Mouse (Mus musculus) embryonic facial prominence, embryonic 12.5 days (tissue): ENCODE results near the gene Cyb561d2. TPM values are rescaled to one million over a fixed set of nuclear protein-coding genes. Genes with fewer than 3 reads are reported as not detected.

ENCODE experiments used
- ATAC-seq: fragments of 200-750 bp; cut with Nextera tagmentation; 2 replicates; pipeline ENCODE4 v1.8.0; 2017; ENCODE audit not compliant: insufficient number of reproducible peaks, insufficient read depth, low FRiP score, low TSS enrichment
- H3K27ac ChIP-seq: fragments of 300-500 bp; sonication (generic); 2 replicates; pipeline ENCODE4 v1.5.1; 2016; ENCODE audit warnings: mild to moderate bottlenecking
- H3K27me3 ChIP-seq: fragments of 300-500 bp; sonication (generic); 2 replicates; pipeline ENCODE4 v1.6.1; 2016; ENCODE audit warnings: mild to moderate bottlenecking, moderate library complexity
- H3K36me3 ChIP-seq: fragments of 300-500 bp; sonication (generic); 2 replicates; pipeline ENCODE4 v1.6.1; 2016; ENCODE audit warnings: mild to moderate bottlenecking
- H3K4me1 ChIP-seq: fragments of 300-500 bp; sonication (generic); 2 replicates; pipeline ENCODE4 v1.6.1; 2016
- H3K4me2 ChIP-seq: fragments of 300-500 bp; sonication (generic); replicated peaks from 2 replicates; pipeline ENCODE4 v1.6.1; 2016; ENCODE audit warnings: mild to moderate bottlenecking, moderate library complexity
- H3K4me3 ChIP-seq: fragments of 300-500 bp; sonication (generic); 2 replicates; pipeline ENCODE4 v1.5.1; 2016; ENCODE audit warnings: mild to moderate bottlenecking
- H3K9ac ChIP-seq: fragments of 300-500 bp; sonication (generic); 2 replicates; pipeline ENCODE4 v1.6.1; 2016; ENCODE audit warnings: mild to moderate bottlenecking, moderate library complexity
- H3K9me3 ChIP-seq: fragments of 300-500 bp; sonication (generic); 2 replicates; pipeline ENCODE4 v1.6.1; 2016; ENCODE audit warnings: mild to moderate bottlenecking, moderate library complexity
- WGBS: fragments of 180-500 bp; shearing (Covaris S2); methylation state at CpG from one replicate; pipeline ENCODE4 v1.1.7; 2016; 5-methylcytosine and 5-hydroxymethylcytosine counted together
- polyA plus RNA-seq: library from polyadenylated mRNA; unstranded; fragments of >200 nt; fragmentation: Nextera tagmentation; extraction: Ambion mirVana; gene quantifications from 2 replicates; pipeline ENCODE4 v1.2.1, GENCODE M21; 2016

Gene Cyb561d2
- polyA plus RNA-seq, 1 experiment from 2014 or later = 17.7 TPM

DNA sequence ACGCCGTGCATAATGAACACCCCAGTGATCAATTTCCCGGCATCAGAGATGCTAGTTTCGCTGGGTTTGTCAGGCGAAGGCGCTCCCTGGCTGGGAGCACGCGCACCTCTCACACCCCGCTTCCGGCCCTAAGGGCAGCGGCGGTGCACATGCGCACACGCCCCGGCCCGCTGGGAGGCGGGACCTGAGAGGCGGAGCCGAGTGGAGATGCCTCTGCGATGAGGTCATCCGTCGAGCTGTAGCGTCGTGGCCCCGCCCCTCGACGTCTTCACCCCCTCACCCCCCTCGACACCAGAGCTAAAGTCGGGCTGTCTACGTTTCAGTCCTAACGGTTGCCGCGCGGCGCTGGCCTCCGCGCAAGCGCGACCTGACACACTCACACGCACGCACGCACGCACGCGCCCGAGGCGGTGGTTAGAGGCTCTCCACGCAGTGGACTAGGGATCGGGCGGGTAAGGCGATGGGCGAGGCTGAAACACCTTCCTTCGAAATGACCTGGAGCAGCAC is 12.4 kb upstream of the Cyb561d2 start:
- no peaks in the 10 kb centered on the region for H3K9me3 ChIP-seq
- peak overlapping the region; percentile 83 for H3K4me2 ChIP-seq
- peak overlapping the region; percentile 78 for H3K4me3 ChIP-seq
- H3K9ac ChIP-seq = peak overlapping the region; percentile 79
- peak overlapping the region; percentile 94 for H3K27ac ChIP-seq
- peaks cover 13% of the 10 kb centered on the region; the same call in 1 of the 2 replicates for H3K27me3 ChIP-seq
- H3K4me1 ChIP-seq = peaks cover 49% of the 10 kb centered on the region
- peak; percentile 90 for ATAC-seq
- WGBS = under 1% methylated on average over 53 of the region's 53 CpGs
- H3K36me3 ChIP-seq = peaks cover 31% of the 10 kb centered on the region

DNA sequence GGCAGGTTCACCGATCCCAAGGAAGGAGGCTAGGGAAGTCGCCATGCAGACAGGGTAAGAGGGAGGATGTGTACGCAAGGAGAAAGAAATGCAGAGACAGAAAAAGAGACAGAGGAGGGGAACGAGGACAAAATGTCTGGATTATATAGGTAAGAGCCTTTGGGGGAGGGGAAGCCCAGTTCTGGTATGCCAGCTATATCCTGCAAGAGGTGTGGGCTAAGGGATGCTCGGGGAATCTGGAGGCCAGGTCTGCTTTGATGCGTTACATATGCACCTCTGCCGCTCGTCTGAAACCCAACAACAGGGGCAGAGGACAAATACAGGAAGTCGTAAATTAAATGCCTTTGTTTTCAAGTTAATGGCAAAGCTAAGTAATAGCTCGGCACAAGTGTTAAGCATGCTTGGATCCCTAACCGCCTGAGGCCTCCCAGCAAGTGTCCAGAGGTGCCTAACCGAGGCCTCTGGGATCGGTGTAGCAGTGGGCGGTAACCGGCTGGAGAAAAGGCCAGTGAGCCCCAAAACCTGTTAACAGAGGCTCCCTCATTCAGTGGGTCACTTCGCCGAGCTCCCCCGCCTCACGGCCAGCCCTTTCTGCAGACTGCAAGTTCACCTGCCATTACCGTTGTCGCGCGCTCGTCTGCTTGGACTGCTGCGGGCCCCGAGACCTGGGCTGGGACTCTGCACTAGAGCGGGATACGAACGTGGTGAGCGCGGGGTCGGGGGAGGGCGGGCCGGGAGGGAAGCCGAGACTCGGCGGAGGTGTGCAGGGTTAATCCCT is 11.7 kb upstream of the Cyb561d2 start:
- Histone ChIP-seq H3K27me3 (peaks cover 13% of the 10 kb centered on the region; the same call in 1 of the 2 replicates), H3K36me3 (peaks cover 25% of the 10 kb centered on the region), H3K4me2 (peak overlapping the region; percentile 83), H3K9me3 (no peaks in the 10 kb centered on the region), H3K4me1 (peaks cover 49% of the 10 kb centered on the region), H3K27ac (peak overlapping the region; percentile 69), H3K4me3 (peak overlapping the region; percentile 78), H3K9ac (peak overlapping the region; percentile 79)
- 6% methylated on average over 37 of the region's 37 CpGs for WGBS
- peak; percentile 49 for ATAC-seq

DNA sequence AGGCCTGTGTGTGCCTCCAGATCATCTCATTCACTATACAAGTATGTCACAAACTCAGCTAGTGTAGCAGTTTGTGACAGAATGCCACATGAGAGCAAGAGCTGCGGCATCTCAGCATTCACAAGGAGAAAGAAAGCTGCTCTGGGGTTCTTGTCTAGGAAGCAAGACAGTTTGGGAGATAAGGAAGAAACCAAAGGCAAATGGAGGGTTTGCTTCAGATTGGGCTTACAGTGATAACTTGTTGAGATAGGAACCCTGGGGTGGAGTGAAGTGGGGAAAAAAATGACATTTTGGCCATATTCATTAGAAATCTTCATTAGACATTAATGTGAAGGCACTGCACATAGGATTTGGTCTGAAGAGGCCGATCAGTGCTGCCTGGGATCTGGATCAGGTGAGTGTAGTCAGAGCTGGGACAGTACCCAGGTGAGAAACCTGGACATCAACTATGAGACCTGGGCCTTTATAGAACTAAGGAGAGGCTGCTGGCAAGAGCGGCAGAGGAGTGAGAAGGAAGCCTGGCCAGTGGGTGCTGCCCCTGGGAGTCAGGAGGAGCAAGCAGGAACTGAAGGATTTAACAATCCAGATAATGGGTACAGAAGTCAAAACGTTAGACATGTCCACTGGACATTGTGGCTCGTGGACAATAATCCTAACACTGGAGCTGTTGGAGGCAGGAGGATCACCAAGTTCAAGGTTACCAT is 10.8 kb upstream of the Cyb561d2 start:
- H3K27me3 ChIP-seq = peaks cover 13% of the 10 kb centered on the region; the same call in 1 of the 2 replicates
- H3K9me3 ChIP-seq = no peaks in the 10 kb centered on the region
- H3K27ac ChIP-seq = no peak overlapping the region
- no peak overlapping the region for H3K4me3 ChIP-seq
- WGBS = 86% methylated on average over 5 of the region's 5 CpGs
- no peak for ATAC-seq
- no peak overlapping the region; the same call in 1 of the 2 replicates for H3K9ac ChIP-seq
- peaks cover 49% of the 10 kb centered on the region for H3K4me1 ChIP-seq
- peak overlapping the region; percentile 83 for H3K4me2 ChIP-seq
- peaks cover 16% of the 10 kb centered on the region for H3K36me3 ChIP-seq

DNA sequence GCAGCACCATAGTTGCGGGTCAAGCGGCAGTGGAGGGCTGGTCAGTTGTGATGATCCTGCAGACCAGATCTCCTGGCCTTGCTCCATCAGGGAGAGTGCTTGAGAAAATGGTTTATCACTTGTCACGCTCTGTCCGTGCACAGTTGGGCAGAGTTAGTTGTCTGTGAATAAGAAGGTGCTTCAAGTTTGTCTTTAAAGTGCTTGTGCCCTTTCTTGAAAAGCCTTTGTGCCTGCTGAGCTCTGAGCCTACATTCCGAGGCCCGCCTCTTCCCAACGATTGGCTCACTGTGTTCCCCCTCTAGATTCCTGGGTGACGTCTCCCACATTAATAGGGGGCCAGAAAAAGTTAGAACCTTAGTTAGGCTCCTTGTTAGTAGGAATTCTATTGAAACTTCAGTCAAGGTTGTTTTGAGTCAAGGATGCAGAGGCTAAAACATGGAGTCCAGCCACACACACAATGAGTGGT is 9.9 kb upstream of the Cyb561d2 start:
- Histone ChIP-seq H3K4me1 (peaks cover 55% of the 10 kb centered on the region), H3K4me2 (peak overlapping the region; percentile 83)
- 7% methylated on average over 8 of the region's 8 CpGs for WGBS

DNA sequence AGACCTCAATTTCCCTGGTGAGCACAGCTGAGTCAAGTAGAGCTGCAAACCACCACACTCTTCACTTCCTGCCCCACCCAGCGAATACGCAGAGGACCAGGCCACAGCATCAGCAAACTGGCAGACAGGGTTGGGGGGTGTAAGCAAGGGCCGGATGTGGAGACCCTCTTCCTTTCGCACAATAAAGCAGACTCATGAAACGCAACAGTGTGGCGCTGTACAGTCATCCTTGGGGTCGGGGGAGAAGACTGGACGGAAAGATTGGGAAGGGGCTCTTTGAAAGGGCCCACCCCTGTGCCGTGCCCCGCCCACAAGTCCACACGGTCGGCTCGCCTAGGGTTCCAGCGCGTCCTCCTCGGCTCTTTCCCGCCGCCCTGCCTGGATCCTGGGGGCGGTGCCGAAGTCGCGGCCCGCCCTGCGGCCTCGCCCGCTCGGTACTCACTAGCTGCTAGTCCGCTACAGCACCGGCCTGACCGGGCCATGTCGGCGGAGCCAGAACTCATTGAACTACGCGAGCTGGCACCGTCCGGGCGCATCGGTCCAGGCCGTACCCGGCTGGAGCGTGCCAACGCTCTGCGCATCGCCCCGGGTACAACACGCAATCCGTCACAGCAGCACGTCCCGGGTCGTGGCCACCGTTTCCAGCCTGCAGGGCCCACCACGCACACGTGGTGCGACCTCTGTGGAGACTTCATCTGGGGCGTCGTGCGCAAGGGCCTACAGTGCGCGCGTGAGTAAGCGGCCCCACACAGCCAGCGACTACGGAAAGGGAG is 9.3 kb upstream of the Cyb561d2 start, which contains the start of gene Rassf1:
Gene Rassf1 (plus strand): TSS at position 439 of the 773 bp plus-strand sequence.
- Histone ChIP-seq H3K27me3 (peaks cover 13% of the 10 kb centered on the region; the same call in 1 of the 2 replicates), H3K4me1 (peaks cover 55% of the 10 kb centered on the region), H3K9ac (peak within 1 kb of the TSS; percentile 70), H3K27ac (peak within 1 kb of the TSS; percentile 59), H3K4me2 (peak within 1 kb of the TSS; percentile 83), H3K36me3 (0 out of 2 replicates have a peak, but pooled peaks cover under 1% of the 10 kb centered on the region), H3K9me3 (no peaks in the 10 kb centered on the region), H3K4me3 (peak within 1 kb of the TSS; percentile 49)
- peak; percentile 7; the same call in 1 of the 2 replicates for ATAC-seq
- under 1% methylated on average over 63 of the region's 63 CpGs for WGBS

More for the DNA sequence above, 9.9 kb upstream of the Cyb561d2 start:
- H3K36me3 ChIP-seq = 0 out of 2 replicates have a peak, but pooled peaks cover 7% of the 10 kb centered on the region
- H3K27me3 ChIP-seq = peaks cover 13% of the 10 kb centered on the region; the same call in 1 of the 2 replicates
- H3K9me3 ChIP-seq = no peaks in the 10 kb centered on the region
- peak overlapping the region; percentile 70 for H3K9ac ChIP-seq
- H3K27ac ChIP-seq = peak overlapping the region; percentile 59
- ATAC-seq = no peak
- H3K4me3 ChIP-seq = peak overlapping the region; percentile 49

DNA sequence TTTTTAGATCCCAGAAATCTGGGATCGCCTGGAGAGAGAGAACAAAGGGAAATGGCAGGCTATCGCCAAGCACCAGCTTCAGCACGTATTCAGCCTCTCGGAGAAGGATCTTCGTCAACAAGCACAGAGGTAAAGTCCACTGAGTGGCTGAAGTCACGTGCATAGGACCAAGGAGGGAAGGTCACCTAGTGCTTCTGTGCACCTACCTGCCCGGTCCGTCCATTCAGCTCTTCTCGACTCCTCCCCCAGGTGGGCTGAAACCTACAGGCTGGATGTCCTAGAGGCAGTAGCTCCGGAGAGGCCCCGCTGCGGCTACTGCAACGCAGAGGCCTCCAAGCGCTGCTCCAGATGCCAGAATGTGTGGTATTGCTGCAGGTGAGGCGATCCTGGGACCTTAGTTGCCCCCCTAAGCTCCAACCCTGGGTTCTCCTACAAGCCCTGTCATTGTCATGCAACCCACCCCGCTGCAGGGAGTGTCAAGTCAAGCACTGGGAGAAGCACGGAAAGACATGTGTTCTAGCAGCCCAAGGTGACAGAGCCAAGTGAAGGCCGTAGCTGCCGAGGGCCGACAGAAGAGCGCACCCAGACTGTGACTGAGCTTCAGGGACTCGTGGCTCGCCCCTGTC is 8.6 kb upstream of the Cyb561d2 start:
- H3K27ac ChIP-seq = no peak overlapping the region; the same call in 1 of the 2 replicates

DNA sequence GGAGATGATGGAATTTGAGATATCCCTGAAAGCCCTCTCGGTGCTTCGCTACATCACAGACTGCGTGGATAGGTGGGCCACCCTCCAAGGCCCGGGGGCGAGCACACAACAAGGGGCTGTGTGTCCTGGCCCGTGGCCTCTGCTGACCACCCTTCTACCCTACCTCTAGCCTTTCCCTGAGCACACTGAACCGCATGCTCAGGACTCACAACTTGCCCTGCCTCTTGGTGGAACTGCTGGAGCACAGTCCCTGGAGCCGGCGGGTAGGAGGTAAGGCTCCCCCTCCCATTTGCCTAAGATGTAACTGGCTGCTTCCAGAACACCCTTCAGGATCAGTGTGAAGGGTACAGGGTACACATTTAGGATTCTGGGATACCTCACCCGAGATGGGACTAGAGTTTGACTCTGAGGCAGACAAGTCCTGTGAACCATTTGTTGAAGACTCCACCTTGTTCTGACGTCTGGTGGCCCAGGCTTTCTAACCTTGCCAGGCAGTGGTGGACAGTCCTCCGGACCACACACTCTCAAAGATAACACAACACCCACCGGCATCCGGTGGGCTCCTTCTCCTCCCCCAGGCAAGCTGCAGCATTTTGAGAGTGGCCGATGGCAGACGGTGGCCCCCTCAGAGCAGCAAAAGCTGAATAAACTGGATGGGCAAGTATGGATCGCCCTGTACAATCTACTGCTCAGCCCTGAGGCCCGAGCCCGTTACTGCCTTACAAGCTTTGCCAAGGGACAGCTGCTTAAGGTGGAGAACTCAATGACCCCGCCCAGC is 7.5 kb upstream of the Cyb561d2 start:
- Histone ChIP-seq H3K9ac (no peak overlapping the region), H3K9me3 (no peaks in the 10 kb centered on the region), H3K4me1 (peaks cover 46% of the 10 kb centered on the region), H3K4me2 (no peak overlapping the region), H3K27ac (no peak overlapping the region), H3K36me3 (peaks cover 10% of the 10 kb centered on the region), H3K27me3 (peaks cover 13% of the 10 kb centered on the region; the same call in 1 of the 2 replicates), H3K4me3 (no peak overlapping the region)
- 82% methylated on average over 20 of the region's 20 CpGs for WGBS
- no peak for ATAC-seq

More for the DNA sequence above, 8.6 kb upstream of the Cyb561d2 start:
- Histone ChIP-seq H3K4me3 (peak overlapping the region; percentile 49), H3K9me3 (no peaks in the 10 kb centered on the region), H3K9ac (peak overlapping the region; percentile 70), H3K4me2 (peak overlapping the region; percentile 83), H3K27me3 (peaks cover 13% of the 10 kb centered on the region; the same call in 1 of the 2 replicates), H3K4me1 (peaks cover 48% of the 10 kb centered on the region), H3K36me3 (no peaks in the 10 kb centered on the region)
- WGBS = 24% methylated on average over 23 of the region's 23 CpGs
- no peak for ATAC-seq

DNA sequence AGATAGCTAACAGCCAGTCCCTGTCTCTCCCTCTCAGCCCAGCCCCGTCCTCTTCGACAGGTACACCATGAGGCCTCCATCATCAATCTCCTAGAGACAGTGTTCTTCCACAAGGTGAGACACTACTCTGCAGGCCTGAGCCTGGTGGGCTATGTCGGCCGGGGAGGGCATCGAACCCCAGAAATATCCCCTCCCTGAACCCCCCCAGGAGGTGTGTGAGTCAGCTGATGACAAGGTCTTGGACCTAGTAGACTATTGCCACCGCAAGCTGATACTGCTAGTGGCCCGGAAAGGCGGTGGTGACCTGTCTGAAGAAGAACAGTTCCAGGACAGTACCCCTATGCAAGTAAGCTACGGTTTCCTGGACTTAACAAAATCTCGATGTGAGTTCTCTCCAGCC is 6.8 kb upstream of the Cyb561d2 start:
- H3K4me2 ChIP-seq = no peak overlapping the region
- WGBS = 88% methylated on average over 10 of the region's 10 CpGs
- peaks cover 16% of the 10 kb centered on the region for H3K36me3 ChIP-seq
- H3K27me3 ChIP-seq = peaks cover 13% of the 10 kb centered on the region; the same call in 1 of the 2 replicates
- peaks cover 46% of the 10 kb centered on the region for H3K4me1 ChIP-seq
- ATAC-seq = no peak
- H3K9me3 ChIP-seq = no peaks in the 10 kb centered on the region
- H3K9ac ChIP-seq = no peak overlapping the region
- H3K27ac ChIP-seq = no peak overlapping the region
- H3K4me3 ChIP-seq = no peak overlapping the region

DNA sequence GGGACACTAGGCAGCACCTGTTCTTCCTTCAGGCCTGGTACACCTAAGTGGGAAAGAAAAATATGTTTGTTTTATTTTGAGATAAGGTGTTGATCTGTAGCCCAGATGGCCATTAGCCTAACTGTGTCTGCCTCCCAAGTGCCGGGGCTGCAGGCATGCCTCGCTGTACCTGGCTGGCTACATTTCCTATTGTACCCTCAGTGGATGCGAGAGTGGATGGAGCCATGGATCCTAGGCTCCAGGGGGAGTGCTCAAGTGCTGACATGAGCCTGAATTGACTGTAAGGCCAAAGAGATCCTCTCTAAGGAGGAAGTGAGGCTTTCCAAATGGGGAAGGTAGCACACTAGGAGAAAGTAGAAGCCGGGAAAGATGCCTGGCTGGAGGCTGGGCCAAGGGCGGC is 6.0 kb upstream of the Cyb561d2 start:
- Histone ChIP-seq H3K4me2 (no peak overlapping the region), H3K9me3 (no peaks in the 10 kb centered on the region), H3K27ac (no peak overlapping the region), H3K27me3 (peaks cover 13% of the 10 kb centered on the region; the same call in 1 of the 2 replicates), H3K4me3 (no peak overlapping the region), H3K36me3 (peaks cover 20% of the 10 kb centered on the region), H3K4me1 (peaks cover 40% of the 10 kb centered on the region), H3K9ac (no peak overlapping the region)
- no peak for ATAC-seq
- 76% methylated on average over 5 of the region's 5 CpGs for WGBS

DNA sequence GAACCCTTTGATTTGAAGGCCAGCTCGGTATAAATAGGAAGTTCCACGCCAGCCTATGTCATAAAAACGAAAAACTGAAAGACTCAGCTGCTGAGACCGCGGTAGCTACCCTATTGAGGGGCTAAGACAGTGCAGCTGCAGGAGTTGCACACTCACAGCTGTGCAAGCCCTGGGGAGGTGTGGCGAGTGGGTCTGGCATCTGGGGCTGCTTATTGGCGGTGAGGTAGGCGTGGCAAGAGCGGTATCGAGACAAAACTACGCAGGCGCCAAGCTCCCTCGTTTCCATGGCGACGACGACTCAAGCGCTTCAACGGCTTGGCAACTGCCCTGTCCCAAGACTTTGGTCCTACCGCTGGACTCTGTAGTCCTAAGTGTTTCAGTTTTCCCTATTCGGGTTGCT is 5.0 kb upstream of the Cyb561d2 start, which contains the start of gene Zmynd10:
Gene Zmynd10 (plus strand): TSS at position 273 of the 400 bp plus-strand sequence.
- Histone ChIP-seq H3K9me3 (no peaks in the 10 kb centered on the region), H3K4me2 (peak within 1 kb of the TSS; percentile 41), H3K4me1 (peaks cover 38% of the 10 kb centered on the region), H3K9ac (0 out of 2 replicates have a peak within 1 kb of the TSS, but pooled peaks have one; percentile 5), H3K27ac (no peak within 1 kb of the TSS), H3K27me3 (peaks cover 13% of the 10 kb centered on the region; the same call in 1 of the 2 replicates), H3K36me3 (peaks cover 20% of the 10 kb centered on the region), H3K4me3 (0 out of 2 replicates have a peak within 1 kb of the TSS, but pooled peaks have one; percentile 12)
- peak; percentile 48; the same call in 1 of the 2 replicates for ATAC-seq
- 4% methylated on average over 20 of the region's 20 CpGs for WGBS
